Mouse (Mus musculus) ES-E14 (cell line): ENCODE measurements around the gene Omd.

Experiments used
- CHD2 ChIP-seq: IDR thresholded peaks from 2 replicates; pipeline ENCODE4 v1.6.1; 2014; ENCODE audit warnings: mild to moderate bottlenecking, low read depth, low read length, inconsistent platforms
- HCFC1 ChIP-seq: IDR thresholded peaks from 2 replicates; pipeline ENCODE4 v1.6.1; 2012; ENCODE audit warnings: low read length, inconsistent platforms, borderline replicate concordance; ENCODE audit not compliant: insufficient read depth
- MAFK ChIP-seq: IDR thresholded peaks from 2 replicates; pipeline ENCODE4 v1.6.1; 2014; ENCODE audit warnings: mild to moderate bottlenecking, low read depth, low read length, inconsistent platforms; ENCODE audit not compliant: insufficient read depth
- ZC3H11A ChIP-seq: IDR thresholded peaks from 2 replicates; pipeline ENCODE4 v1.6.1; 2012; ENCODE audit warnings: low read depth, mild to moderate bottlenecking, inconsistent platforms, low read length, borderline replicate concordance
- ZNF384 ChIP-seq: IDR thresholded peaks from 2 replicates; pipeline ENCODE4 v1.6.1; 2012; ENCODE audit warnings: low read depth, low read length, inconsistent platforms

DNA sequence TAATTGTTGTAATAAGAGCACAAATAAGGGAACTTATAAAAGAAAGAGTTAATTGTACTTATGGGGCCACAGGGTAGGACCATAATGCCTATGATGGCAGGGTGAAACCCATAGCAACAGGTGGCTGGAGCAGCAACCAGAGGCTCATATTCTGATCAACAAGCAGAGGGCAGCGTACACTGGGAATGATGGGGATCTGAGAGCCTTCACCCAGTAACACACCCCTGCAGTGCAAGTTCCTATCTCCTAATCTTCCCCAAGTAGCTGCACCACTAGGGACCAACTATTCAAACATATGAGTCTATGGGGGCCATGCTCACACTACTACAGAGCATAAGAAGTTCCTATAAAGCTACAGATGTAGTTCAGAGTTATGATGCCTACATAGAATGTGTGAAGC lies 17.9 kb upstream of the Omd start:
- TF ChIP-seq MAFK (no peak), ZNF384 (no peak), HCFC1 (no peak), ZC3H11A (no peak), CHD2 (no peak)
